Mouse (Mus musculus): ENCODE data around the gene Arfrp1.

Arfrp1 gene

DNA sequence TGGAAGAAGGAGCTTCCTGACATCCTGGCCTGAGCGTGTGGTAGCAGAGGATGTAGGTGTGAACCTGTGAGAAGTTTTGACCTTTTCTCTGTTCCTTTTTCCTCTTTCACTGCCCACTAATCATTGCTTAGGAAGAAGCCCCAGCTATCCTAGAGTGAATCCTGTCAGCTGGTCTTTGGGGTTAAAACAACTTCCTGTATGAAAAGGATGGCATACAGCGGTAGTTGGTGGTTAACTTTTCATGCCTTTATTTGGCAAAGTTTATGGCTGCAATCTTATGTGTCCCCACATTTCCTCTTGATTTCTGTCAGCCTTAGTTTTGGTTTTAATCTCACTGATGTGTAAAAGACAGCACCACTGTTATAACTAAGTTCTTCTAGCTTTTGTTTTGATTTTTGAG, 12.0 kb upstream of the Arfrp1 start:
- no peak for DNase-seq

- DNase-seq, result no peak
Observed at GRCm38 (mm10) chr2:181375787-181376186, 10.6 kb upstream of the Arfrp1 start.

GRCm38 (mm10) chr2:181370001-181370400, 4.8 kb upstream of the Arfrp1 start:
- no peak for DNase-seq

GRCm38 (mm10) chr2:181365655-181366075, 461 bp upstream of the Arfrp1 start:
- no peak for DNase-seq

- no peak for DNase-seq
Observed at GRCm38 (mm10) chr2:181364487-181364859, 731 bp downstream of the Arfrp1 start.

- no peak for DNase-seq
Observed at GRCm38 (mm10) chr2:181363946-181364345, 1.3 kb downstream of the Arfrp1 start.

GRCm38 (mm10) chr2:181356780-181357179, 8.4 kb downstream of the Arfrp1 start:
- DNase-seq, result no peak

GRCm38 (mm10) chr2:181342766-181343165, 22.4 kb downstream of the Arfrp1 start:
- no peak for DNase-seq

- DNase-seq, result no peak
Observed at GRCm38 (mm10) chr2:181340426-181340825, 24.8 kb downstream of the Arfrp1 start.

GRCm38 (mm10) chr2:181334023-181334422, 31.2 kb downstream of the Arfrp1 start:
- DNase-seq, result peak; percentile 73

- DNase-seq, result no peak
Observed at GRCm38 (mm10) chr2:181332542-181332941, 32.7 kb downstream of the Arfrp1 start.

DNA sequence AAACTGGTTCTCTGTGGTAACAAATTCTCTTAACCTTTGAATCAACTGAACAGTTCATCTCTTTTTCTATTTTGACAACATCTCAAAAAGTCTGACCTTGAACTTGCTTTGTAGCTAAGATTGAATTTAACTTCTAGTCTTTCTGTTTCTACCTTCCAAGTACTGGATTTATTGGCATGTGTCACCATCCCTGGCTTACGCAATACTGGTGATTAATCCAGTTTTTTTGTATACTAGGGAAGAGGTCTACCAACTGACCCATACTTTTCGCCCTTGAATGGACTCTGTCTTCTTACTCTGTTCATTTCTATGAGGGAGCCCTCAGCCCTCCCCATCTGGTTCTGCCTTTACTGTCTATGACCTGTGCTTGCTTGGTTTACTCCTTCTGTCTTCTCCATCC, 39.1 kb downstream of the Arfrp1 start:
- DNase-seq, result no peak

DNA sequence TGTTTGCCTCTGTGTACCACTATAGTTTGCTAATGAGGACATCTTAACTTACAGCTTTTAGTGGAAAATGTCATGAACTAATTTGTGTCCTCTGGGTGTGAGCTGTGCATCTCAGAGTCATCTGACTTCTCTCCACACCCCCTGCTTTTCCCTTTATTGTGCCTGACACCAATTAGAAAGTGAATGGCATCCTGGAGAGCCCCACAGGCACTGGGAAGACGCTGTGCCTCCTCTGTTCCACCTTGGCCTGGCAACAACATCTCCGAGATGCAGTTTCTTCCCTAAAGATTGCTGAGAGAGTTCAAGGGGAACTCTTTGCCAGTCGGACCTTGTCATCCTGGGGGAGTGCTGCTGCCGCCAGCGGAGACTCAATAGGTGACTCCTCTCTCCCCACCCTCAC, 43.1 kb downstream of the Arfrp1 start:
- DNase-seq, result no peak

- DNase-seq, result no peak
Observed at GRCm38 (mm10) chr2:181320103-181320499, 45.1 kb downstream of the Arfrp1 start.

DNA sequence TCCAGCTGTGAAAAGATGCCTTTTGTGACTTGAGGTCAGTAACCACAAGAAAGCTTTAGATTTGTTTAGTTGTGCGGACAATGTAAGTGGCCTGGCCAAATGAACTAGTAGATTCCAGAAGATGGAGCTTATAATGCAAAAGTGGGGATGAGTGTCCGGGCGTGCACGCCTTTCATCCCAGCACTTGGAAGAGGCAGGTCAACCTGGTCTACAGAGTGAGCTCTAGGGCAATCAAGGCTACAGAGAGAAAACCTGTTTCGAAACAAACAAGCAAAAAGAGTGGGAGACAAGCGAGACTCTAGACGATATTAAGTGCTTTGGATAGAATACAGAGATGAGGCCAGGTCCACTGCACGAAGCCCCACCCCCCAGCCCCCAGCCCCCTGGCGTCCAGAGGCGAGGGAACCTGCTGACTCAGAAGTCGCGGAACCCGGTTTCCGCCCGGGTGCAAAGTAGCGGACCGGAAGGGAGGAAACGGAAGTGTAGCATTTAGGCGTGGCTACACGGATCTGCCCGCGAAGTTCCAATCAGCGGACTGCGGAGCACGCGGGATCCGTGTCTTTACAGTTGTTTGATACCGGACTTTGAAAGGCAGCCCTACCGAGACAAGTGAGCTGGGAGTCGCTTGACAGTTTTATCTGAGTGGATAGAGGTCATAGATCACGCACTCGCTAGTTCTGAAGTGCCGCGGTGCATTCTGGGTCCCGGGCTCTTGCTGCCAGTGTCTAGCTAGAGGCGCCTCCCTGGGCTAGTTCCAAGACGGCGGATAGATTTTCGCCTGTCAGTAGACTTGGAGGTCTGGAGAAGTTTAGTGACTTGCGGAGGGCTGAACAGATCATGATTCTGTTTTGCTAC, 45.7 kb downstream of the Arfrp1 start, which contains the start of gene Rtel1:
Rtel1 (plus strand) TSS at position 492 of the 855 bp plus-strand sequence.
- peak; percentile 86 for DNase-seq

- DNase-seq, result peak; percentile 83
Observed at GRCm38 (mm10) chr2:181314080-181314810, 51.0 kb downstream of the Arfrp1 start, which contains the start of gene Stmn3. TSS of gene Stmn3 (minus strand) at chr2:181314500.

DNA sequence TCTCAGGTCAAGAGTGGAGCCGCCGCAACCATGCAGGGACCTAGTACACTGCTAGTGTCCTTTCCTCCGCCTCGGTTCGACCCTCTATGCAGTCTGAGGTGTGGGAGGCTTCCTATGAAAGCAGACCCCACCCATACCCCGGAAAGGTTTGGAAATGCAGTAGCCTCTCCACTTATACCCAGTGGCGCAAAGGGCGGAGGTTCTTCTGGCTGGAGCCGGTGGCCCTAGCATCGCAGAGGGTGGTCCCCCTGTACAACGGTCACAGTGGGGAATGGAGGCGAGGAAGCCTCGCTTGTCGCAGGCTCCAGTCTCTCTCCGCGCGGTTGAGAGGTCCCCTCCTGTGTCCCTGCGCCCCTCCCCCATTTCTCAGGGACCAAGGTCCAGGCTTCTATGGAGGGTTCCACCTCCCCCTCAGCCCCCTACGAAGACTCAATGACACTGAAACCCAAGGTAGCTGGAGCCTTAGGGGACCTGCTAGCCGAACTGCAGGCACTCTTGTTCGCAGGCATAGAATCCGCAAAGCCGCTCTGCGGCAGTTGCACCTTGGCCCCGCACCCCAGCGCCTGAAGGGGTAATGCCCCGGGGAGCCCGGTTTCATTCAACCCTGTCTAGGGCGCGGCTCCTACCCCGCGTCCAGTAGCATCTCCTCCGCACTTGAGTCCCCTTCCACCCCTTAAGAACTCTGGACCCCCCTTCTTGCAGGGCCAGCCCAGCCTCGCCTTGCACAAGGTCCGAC, 51.7 kb downstream of the Arfrp1 start:
- DNase-seq, result peak; percentile 35

- DNase-seq, result no peak
Observed at GRCm38 (mm10) chr2:181313006-181313343, 52.2 kb downstream of the Arfrp1 start.

- DNase-seq, result no peak
Observed at GRCm38 (mm10) chr2:181312435-181312834, 52.8 kb downstream of the Arfrp1 start.
